Mouse (Mus musculus): ENCODE results near the gene Igfbp6.
A peak's percentile ranks its signal among the peaks of the same experiment; 100 is the strongest.

Gene Igfbp6

GRCm38 (mm10) chr15:102178279-102178678 lies 34.1 kb downstream of the Igfbp6 start:
- peak; percentile 76 for DNase-seq

- no peak for DNase-seq
Measured at GRCm38 (mm10) chr15:102179106-102179505, 34.9 kb downstream of the Igfbp6 start.

- DNase-seq, result no peak
Measured at GRCm38 (mm10) chr15:102179924-102180323, 35.8 kb downstream of the Igfbp6 start.

GRCm38 (mm10) chr15:102183076-102183475 lies 38.9 kb downstream of the Igfbp6 start:
- DNase-seq, result no peak

- DNase-seq, result no peak
Measured at GRCm38 (mm10) chr15:102186239-102186638, 42.1 kb downstream of the Igfbp6 start.

GRCm38 (mm10) chr15:102188096-102188495 lies 43.9 kb downstream of the Igfbp6 start:
- DNase-seq, result no peak

- no peak for DNase-seq
Measured at GRCm38 (mm10) chr15:102188883-102189282, 44.7 kb downstream of the Igfbp6 start.

GRCm38 (mm10) chr15:102191699-102192098 lies 47.5 kb downstream of the Igfbp6 start:
- no peak for DNase-seq

- no peak for DNase-seq
Measured at GRCm38 (mm10) chr15:102192271-102192812, 48.2 kb downstream of the Igfbp6 start.

GRCm38 (mm10) chr15:102192820-102193386 lies 48.7 kb downstream of the Igfbp6 start:
- DNase-seq, result no peak

- no peak for DNase-seq
Measured at GRCm38 (mm10) chr15:102193652-102194051, 49.5 kb downstream of the Igfbp6 start.

- no peak for DNase-seq
Measured at GRCm38 (mm10) chr15:102194439-102194838, 50.3 kb downstream of the Igfbp6 start.

GRCm38 (mm10) chr15:102195373-102195772 lies 51.2 kb downstream of the Igfbp6 start:
- DNase-seq, result no peak

- DNase-seq, result no peak
Measured at GRCm38 (mm10) chr15:102198841-102199240, 54.7 kb downstream of the Igfbp6 start.

All from right cerebral cortex, postnatal 14 days (tissue).